Mouse (Mus musculus): ENCODE results near the gene Dnajc3. TPM values are rescaled to one million over a fixed set of nuclear protein-coding genes. Genes with fewer than 3 reads are reported as not detected.

The Dnajc3 gene
- polyA plus RNA-seq, 1 experiment = 9.8 TPM

DNA sequence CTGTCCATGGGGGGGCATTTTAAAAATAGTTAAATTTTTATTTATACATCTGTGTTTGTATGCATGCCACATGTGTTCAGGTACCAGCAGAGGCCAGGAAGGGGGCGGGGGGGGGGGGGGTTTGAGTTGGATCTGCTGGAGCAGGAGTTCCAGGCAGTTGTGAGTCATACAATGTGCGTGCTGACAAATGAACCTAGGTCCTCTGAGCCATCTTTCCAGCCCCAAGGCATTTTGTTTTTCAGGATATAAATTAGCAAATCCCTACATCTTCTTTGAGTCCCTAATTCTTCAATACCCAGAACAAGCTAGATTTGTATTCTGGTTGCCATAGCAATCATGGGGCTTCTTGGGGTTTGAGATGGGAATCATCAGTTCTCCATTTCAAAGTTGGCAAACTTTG lies 6.6 kb upstream of the Dnajc3 start:
- H3K27me3 ChIP-seq (ENCODE audit: control insufficient read depth, insufficient read depth, low read length) = no peaks in the 10 kb centered on the region
- no peak overlapping the region for H3K27ac ChIP-seq (ENCODE audit: insufficient read depth, low read depth, low read length)
- H3K36me3 ChIP-seq (ENCODE audit: control insufficient read depth, insufficient read depth, low read length) = no peaks in the 10 kb centered on the region
- H3K4me3 ChIP-seq (ENCODE audit: low read depth, low read length) = no peak overlapping the region
- peaks cover 7% of the 10 kb centered on the region; the same call in 1 of the 2 replicates for H3K4me1 ChIP-seq (ENCODE audit: control insufficient read depth, insufficient read depth, insufficient read length, low read length)
- WGBS = 88% methylated on average over 2 of the region's 2 CpGs
- TF ChIP-seq POLR2A (IDR thresholded peaks at IDR 0.05; ENCODE audit: low read depth, low read length) = no peak
- no peak for TF ChIP-seq CTCF (IDR thresholded peaks at IDR 0.05; ENCODE audit: extremely low read depth, insufficient read length, insufficient replicate concordance, low read depth, low read length)

DNA sequence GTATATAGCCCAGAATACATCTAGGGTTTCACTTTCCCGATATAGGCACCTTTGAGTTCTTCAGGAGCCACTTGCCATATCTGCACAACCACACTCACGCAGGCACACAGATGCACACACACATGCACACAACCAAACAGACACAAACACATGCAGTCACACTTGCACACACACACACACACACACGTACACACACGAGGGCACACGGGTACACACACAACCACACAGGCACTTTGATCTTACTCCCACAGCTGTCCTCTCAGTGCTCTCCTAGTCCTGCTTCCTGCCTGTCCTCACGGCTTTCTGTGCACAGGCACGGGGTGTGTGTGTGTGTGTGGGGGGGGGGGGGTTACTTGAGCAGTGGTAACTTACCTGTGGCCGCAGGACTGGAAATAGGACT lies 4.8 kb upstream of the Dnajc3 start:
- 59% methylated on average over 8 of the region's 8 CpGs for WGBS
- TF ChIP-seq POLR2A (IDR thresholded peaks at IDR 0.05; ENCODE audit: low read depth, low read length) (no peak), CTCF (IDR thresholded peaks at IDR 0.05; ENCODE audit: extremely low read depth, insufficient read length, insufficient replicate concordance, low read depth, low read length) (no peak)
- no peak overlapping the region for H3K4me3 ChIP-seq (ENCODE audit: low read depth, low read length)
- no peaks in the 10 kb centered on the region for H3K36me3 ChIP-seq (ENCODE audit: control insufficient read depth, insufficient read depth, low read length)
- H3K27me3 ChIP-seq (ENCODE audit: control insufficient read depth, insufficient read depth, low read length) = no peaks in the 10 kb centered on the region
- no peak overlapping the region for H3K27ac ChIP-seq (ENCODE audit: insufficient read depth, low read depth, low read length)
- peaks cover 11% of the 10 kb centered on the region; the same call in 1 of the 2 replicates for H3K4me1 ChIP-seq (ENCODE audit: control insufficient read depth, insufficient read depth, insufficient read length, low read length)

- no peak for TF ChIP-seq CTCF (IDR thresholded peaks at IDR 0.05; ENCODE audit: extremely low read depth, insufficient read length, insufficient replicate concordance, low read depth, low read length)
- no peak for TF ChIP-seq POLR2A (IDR thresholded peaks at IDR 0.05; ENCODE audit: low read depth, low read length)
- H3K4me1 ChIP-seq (ENCODE audit: control insufficient read depth, insufficient read depth, insufficient read length, low read length) = peaks cover 11% of the 10 kb centered on the region; the same call in 1 of the 2 replicates
- no peaks in the 10 kb centered on the region for H3K27me3 ChIP-seq (ENCODE audit: control insufficient read depth, insufficient read depth, low read length)
- WGBS = 71% methylated on average over 9 of the region's 9 CpGs
- no peak overlapping the region for H3K4me3 ChIP-seq (ENCODE audit: low read depth, low read length)
- no peaks in the 10 kb centered on the region for H3K36me3 ChIP-seq (ENCODE audit: control insufficient read depth, insufficient read depth, low read length)
- H3K27ac ChIP-seq (ENCODE audit: insufficient read depth, low read depth, low read length) = no peak overlapping the region
Measured at GRCm38 (mm10) chr14:118934686-118935085, 3.1 kb upstream of the Dnajc3 start.

DNA sequence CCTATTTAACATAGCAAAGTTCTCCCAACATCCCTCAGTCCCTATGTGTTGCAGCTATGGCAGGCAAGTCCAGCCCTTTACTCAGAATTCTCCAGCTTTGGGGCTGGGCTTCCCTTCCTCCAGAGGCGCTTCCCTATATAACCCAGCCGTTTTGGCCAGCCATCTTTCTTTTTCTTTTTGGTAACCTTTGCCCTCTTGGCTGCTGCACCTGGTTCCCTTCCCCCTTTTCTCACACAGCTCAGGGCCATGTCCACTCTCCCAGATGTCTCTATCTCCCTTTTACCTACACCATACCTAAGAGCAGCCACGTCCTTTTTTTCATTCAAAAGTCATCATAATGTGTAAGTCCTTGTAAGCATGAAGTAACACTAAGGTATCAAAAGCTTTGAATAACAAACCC lies 1.5 kb upstream of the Dnajc3 start:
- H3K27me3 ChIP-seq (ENCODE audit: control insufficient read depth, insufficient read depth, low read length) = no peaks in the 10 kb centered on the region
- TF ChIP-seq CTCF (IDR thresholded peaks at IDR 0.05; ENCODE audit: extremely low read depth, insufficient read length, insufficient replicate concordance, low read depth, low read length) = no peak
- TF ChIP-seq POLR2A (IDR thresholded peaks at IDR 0.05; ENCODE audit: low read depth, low read length) = no peak
- no peak overlapping the region for H3K4me3 ChIP-seq (ENCODE audit: low read depth, low read length)
- H3K4me1 ChIP-seq (ENCODE audit: control insufficient read depth, insufficient read depth, insufficient read length, low read length) = peaks cover 11% of the 10 kb centered on the region
- WGBS = 30% methylated on average over 3 of the region's 3 CpGs
- no peak overlapping the region for H3K27ac ChIP-seq (ENCODE audit: insufficient read depth, low read depth, low read length)
- H3K36me3 ChIP-seq (ENCODE audit: control insufficient read depth, insufficient read depth, low read length) = no peaks in the 10 kb centered on the region

- Histone ChIP-seq H3K27ac (ENCODE audit: insufficient read depth, low read depth, low read length) (peak overlapping the region; percentile 68), H3K27me3 (ENCODE audit: control insufficient read depth, insufficient read depth, low read length) (no peaks in the 10 kb centered on the region), H3K36me3 (ENCODE audit: control insufficient read depth, insufficient read depth, low read length) (no peaks in the 10 kb centered on the region), H3K4me1 (ENCODE audit: control insufficient read depth, insufficient read depth, insufficient read length, low read length) (peaks cover 11% of the 10 kb centered on the region), H3K4me3 (ENCODE audit: low read depth, low read length) (peak overlapping the region; percentile 76)
- no peak for TF ChIP-seq POLR2A (IDR thresholded peaks at IDR 0.05; ENCODE audit: low read depth, low read length)
- TF ChIP-seq CTCF (IDR thresholded peaks at IDR 0.05; ENCODE audit: extremely low read depth, insufficient read length, insufficient replicate concordance, low read depth, low read length) = no peak
- WGBS = 37% methylated on average over 4 of the region's 4 CpGs
Measured at GRCm38 (mm10) chr14:118936952-118937351, 824 bp upstream of the Dnajc3 start.

- H3K27ac ChIP-seq (ENCODE audit: insufficient read depth, low read depth, low read length) = peak overlapping the region; percentile 99
- under 1% methylated on average over 7 of the region's 7 CpGs for WGBS
- H3K4me1 ChIP-seq (ENCODE audit: control insufficient read depth, insufficient read depth, insufficient read length, low read length) = peaks cover 9% of the 10 kb centered on the region
- H3K4me3 ChIP-seq (ENCODE audit: low read depth, low read length) = peak overlapping the region; percentile 100
- TF ChIP-seq POLR2A (IDR thresholded peaks at IDR 0.05; ENCODE audit: low read depth, low read length) (no peak), CTCF (IDR thresholded peaks at IDR 0.05; ENCODE audit: extremely low read depth, insufficient read length, insufficient replicate concordance, low read depth, low read length) (no peak)
- no peaks in the 10 kb centered on the region for H3K27me3 ChIP-seq (ENCODE audit: control insufficient read depth, insufficient read depth, low read length)
- no peaks in the 10 kb centered on the region for H3K36me3 ChIP-seq (ENCODE audit: control insufficient read depth, insufficient read depth, low read length)
Measured at GRCm38 (mm10) chr14:118938551-118938950, 775 bp downstream of the Dnajc3 start.

- H3K27me3 ChIP-seq (ENCODE audit: control insufficient read depth, insufficient read depth, low read length) = no peaks in the 10 kb centered on the region
- 73% methylated on average over 4 of the region's 4 CpGs for WGBS
- no peak overlapping the region for H3K4me3 ChIP-seq (ENCODE audit: low read depth, low read length)
- no peaks in the 10 kb centered on the region for H3K36me3 ChIP-seq (ENCODE audit: control insufficient read depth, insufficient read depth, low read length)
- peaks cover 19% of the 10 kb centered on the region for H3K4me1 ChIP-seq (ENCODE audit: control insufficient read depth, insufficient read depth, insufficient read length, low read length)
- TF ChIP-seq CTCF (IDR thresholded peaks at IDR 0.05; ENCODE audit: extremely low read depth, insufficient read length, insufficient replicate concordance, low read depth, low read length) = no peak
- no peak for TF ChIP-seq POLR2A (IDR thresholded peaks at IDR 0.05; ENCODE audit: low read depth, low read length)
- no peak overlapping the region for H3K27ac ChIP-seq (ENCODE audit: insufficient read depth, low read depth, low read length)
Measured at GRCm38 (mm10) chr14:118940796-118941495, 3.2 kb downstream of the Dnajc3 start.

Data from small intestine, adult 2 months (tissue).